Mouse (Mus musculus) intestine, embryonic 16.5 days (tissue): ENCODE results near the gene Il12rb1. TPM values are rescaled to one million over a fixed set of nuclear protein-coding genes. Genes with fewer than 3 reads are reported as not detected.

ENCODE experiments used
- microRNA-seq: library from miRNA; unstranded; fragments of <30 nt; microRNA quantifications from one replicate; pipeline ENCODE4, GENCODE M21; 2016
- polyA plus RNA-seq: library from polyadenylated mRNA; unstranded; fragments of >200 nt; fragmentation: Nextera tagmentation; extraction: Ambion mirVana; gene quantifications from 2 replicates; pipeline ENCODE4 v1.2.1, GENCODE M21; 2015

Gene Il12rb1
- polyA plus RNA-seq, 1 experiment from 2014 or later: 0.34 TPM

Small RNA genes lying within 50 kb of the gene (microRNA-seq; reads per million reads assigned to microRNA genes)
- 0.68 reads per million for gene Mir7240

Other genes starting within 250 kb of the Il12rb1 start
- gene Isyna1, start 214.1 kb upstream of the Il12rb1 start, polyA plus RNA-seq: 105 and 121 TPM in 2 replicates
- gene Ssbp4, start 199.6 kb upstream of the Il12rb1 start, polyA plus RNA-seq: 63.2 and 73.9 TPM in 2 replicates
- gene Lrrc25, start 192.3 kb upstream of the Il12rb1 start, polyA plus RNA-seq: 2.9 and 3.0 TPM in 2 replicates
- 3.6 and 3.7 TPM in 2 replicates for gene Gdf15, start 176.0 kb upstream of the Il12rb1 start, polyA plus RNA-seq
- 88.3 and 101 TPM in 2 replicates for gene Pgpep1, start 148.1 kb upstream of the Il12rb1 start, polyA plus RNA-seq
- gene Lsm4, start 135.2 kb upstream of the Il12rb1 start, polyA plus RNA-seq: 228 and 246 TPM in 2 replicates
- gene Jund, start 109.5 kb upstream of the Il12rb1 start, polyA plus RNA-seq: 37.3 and 52.2 TPM in 2 replicates
- not detected in 2 replicates for gene Iqcn, start 105.0 kb upstream of the Il12rb1 start, polyA plus RNA-seq
- gene Gm3336, start 89.9 kb upstream of the Il12rb1 start, polyA plus RNA-seq: 3.3 and 4.1 TPM in 2 replicates
- 0.28 and 0.64 TPM in 2 replicates for gene Pde4c, start 84.7 kb upstream of the Il12rb1 start, polyA plus RNA-seq
- gene Rab3a, start 53.8 kb upstream of the Il12rb1 start, polyA plus RNA-seq: 24.9 and 25.6 TPM in 2 replicates
- 78.6 and 79.8 TPM in 2 replicates for gene Mpv17l2, start 47.5 kb upstream of the Il12rb1 start, polyA plus RNA-seq
- gene Pik3r2, start 31.7 kb upstream of the Il12rb1 start, polyA plus RNA-seq: 63.7 and 65.3 TPM in 2 replicates
- 12.9 and 15.1 TPM in 2 replicates for gene Mast3, start 3.4 kb upstream of the Il12rb1 start, polyA plus RNA-seq
- gene Arrdc2, start 31.3 kb downstream of the Il12rb1 start, polyA plus RNA-seq: 8.3 and 9.0 TPM in 2 replicates
- gene Kcnn1, start 54.8 kb downstream of the Il12rb1 start, polyA plus RNA-seq: 1.0 and 1.2 TPM in 2 replicates
- 79.3 and 90.1 TPM in 2 replicates for gene Ccdc124, start 65.5 kb downstream of the Il12rb1 start, polyA plus RNA-seq
- 0.31 and 0.32 TPM in 2 replicates for gene Slc5a5, start 84.3 kb downstream of the Il12rb1 start, polyA plus RNA-seq
- 4,291 and 4,407 TPM in 2 replicates for gene Rpl18a, start 89.0 kb downstream of the Il12rb1 start, polyA plus RNA-seq
- gene Map1s, start 97.5 kb downstream of the Il12rb1 start, polyA plus RNA-seq: 32.6 and 34.3 TPM in 2 replicates